Mouse (Mus musculus): ENCODE measurements around the gene Ppp4r3a. TPM values are rescaled to one million over a fixed set of nuclear protein-coding genes. Genes with fewer than 3 reads are reported as not detected.

Gene Ppp4r3a
- polyA plus RNA-seq, 1 experiment from 2014 or later = 37.1 TPM

GRCm38 (mm10) chr12:101028247-101028953 lies 55.1 kb downstream of the Ppp4r3a start:
- Histone ChIP-seq H3K27me3 (peaks cover 26% of the 10 kb centered on the region), H3K4me3 (replicated peaks) (peak overlapping the region; percentile 66), H3K9me3 (replicated peaks) (no peaks in the 10 kb centered on the region), H3K27ac (replicated peaks) (peak overlapping the region; percentile 77), H3K9ac (peak overlapping the region; percentile 40), H3K4me2 (replicated peaks) (peak overlapping the region; percentile 98), H3K36me3 (no peaks in the 10 kb centered on the region), H3K4me1 (peaks cover 30% of the 10 kb centered on the region)
- ATAC-seq (ENCODE audit: insufficient number of reproducible peaks, low FRiP score, low TSS enrichment, low read depth) = peak; percentile 0; the same call in 1 of the 2 replicates
- WGBS = under 1% methylated on average over 67 of the region's 67 CpGs

GRCm38 (mm10) chr12:101027451-101028246 lies 55.9 kb downstream of the Ppp4r3a start:
- Histone ChIP-seq H3K9ac (peak overlapping the region; percentile 40; the same call in 1 of the 2 replicates), H3K4me2 (replicated peaks) (peak overlapping the region; percentile 98), H3K27ac (replicated peaks) (no peak overlapping the region; the same call in 1 of the 2 replicates), H3K9me3 (replicated peaks) (no peaks in the 10 kb centered on the region), H3K27me3 (peaks cover 26% of the 10 kb centered on the region), H3K4me3 (replicated peaks) (peak overlapping the region; percentile 66), H3K36me3 (no peaks in the 10 kb centered on the region), H3K4me1 (peaks cover 30% of the 10 kb centered on the region)
- 2% methylated on average over 19 of the region's 19 CpGs for WGBS
- no peak for ATAC-seq (ENCODE audit: insufficient number of reproducible peaks, low FRiP score, low TSS enrichment, low read depth)

- Histone ChIP-seq H3K27me3 (peaks cover 26% of the 10 kb centered on the region), H3K9me3 (replicated peaks) (no peaks in the 10 kb centered on the region), H3K4me2 (replicated peaks) (peak overlapping the region; percentile 98), H3K27ac (replicated peaks) (no peak overlapping the region), H3K9ac (no peak overlapping the region), H3K4me3 (replicated peaks) (peak overlapping the region; percentile 66), H3K4me1 (peaks cover 30% of the 10 kb centered on the region), H3K36me3 (no peaks in the 10 kb centered on the region)
- 9% methylated on average over 12 of the region's 14 CpGs for WGBS
- ATAC-seq (ENCODE audit: insufficient number of reproducible peaks, low FRiP score, low TSS enrichment, low read depth) = no peak
These were observed 56.6 kb downstream of the Ppp4r3a start for GRCm38 (mm10) chr12:101026946-101027345.

- H3K9ac ChIP-seq = no peak overlapping the region
- peaks cover 30% of the 10 kb centered on the region for H3K4me1 ChIP-seq
- no peak for ATAC-seq (ENCODE audit: insufficient number of reproducible peaks, low FRiP score, low TSS enrichment, low read depth)
- no peak overlapping the region for H3K27ac ChIP-seq (replicated peaks)
- WGBS = 43% methylated on average over 7 of the region's 7 CpGs
- peak overlapping the region; percentile 66; the same call in 1 of the 2 replicates for H3K4me3 ChIP-seq (replicated peaks)
- H3K36me3 ChIP-seq = no peaks in the 10 kb centered on the region
- H3K9me3 ChIP-seq (replicated peaks) = no peaks in the 10 kb centered on the region
- peaks cover 26% of the 10 kb centered on the region for H3K27me3 ChIP-seq
- peak overlapping the region; percentile 98 for H3K4me2 ChIP-seq (replicated peaks)
These were observed 57.0 kb downstream of the Ppp4r3a start for GRCm38 (mm10) chr12:101026518-101026917.

- Histone ChIP-seq H3K36me3 (no peaks in the 10 kb centered on the region), H3K4me2 (replicated peaks) (no peak overlapping the region), H3K9me3 (replicated peaks) (no peaks in the 10 kb centered on the region), H3K27ac (replicated peaks) (no peak overlapping the region), H3K9ac (no peak overlapping the region), H3K4me3 (replicated peaks) (no peak overlapping the region), H3K27me3 (peaks cover 26% of the 10 kb centered on the region), H3K4me1 (peaks cover 30% of the 10 kb centered on the region)
- no peak for ATAC-seq (ENCODE audit: insufficient number of reproducible peaks, low FRiP score, low TSS enrichment, low read depth)
- 85% methylated on average over 4 of the region's 4 CpGs for WGBS
These were observed 57.5 kb downstream of the Ppp4r3a start for GRCm38 (mm10) chr12:101026025-101026424.

- peak; percentile 34; the same call in 1 of the 2 replicates for ATAC-seq (ENCODE audit: insufficient number of reproducible peaks, low FRiP score, low TSS enrichment, low read depth)
- H3K9ac ChIP-seq = no peak overlapping the region
- WGBS = 52% methylated on average over 7 of the region's 7 CpGs
These were observed 58.1 kb downstream of the Ppp4r3a start for GRCm38 (mm10) chr12:101025379-101025778.

GRCm38 (mm10) chr12:101024824-101025223 lies 58.7 kb downstream of the Ppp4r3a start:
- Histone ChIP-seq H3K27ac (replicated peaks) (no peak overlapping the region), H3K27me3 (peaks cover 26% of the 10 kb centered on the region)
- 55% methylated on average over 8 of the region's 8 CpGs for WGBS

More at GRCm38 (mm10) chr12:101025379-101025778, 58.1 kb downstream of the Ppp4r3a start:
- Histone ChIP-seq H3K27me3 (peaks cover 26% of the 10 kb centered on the region), H3K9me3 (replicated peaks) (no peaks in the 10 kb centered on the region), H3K4me1 (peaks cover 30% of the 10 kb centered on the region), H3K36me3 (no peaks in the 10 kb centered on the region), H3K27ac (replicated peaks) (no peak overlapping the region), H3K4me2 (replicated peaks) (no peak overlapping the region; the same call in 1 of the 2 replicates), H3K4me3 (replicated peaks) (no peak overlapping the region)

GRCm38 (mm10) chr12:101023143-101023542 lies 60.4 kb downstream of the Ppp4r3a start:
- H3K36me3 ChIP-seq = no peaks in the 10 kb centered on the region
- no peak overlapping the region for H3K27ac ChIP-seq (replicated peaks)
- no peak for ATAC-seq (ENCODE audit: insufficient number of reproducible peaks, low FRiP score, low TSS enrichment, low read depth)

More at GRCm38 (mm10) chr12:101024824-101025223, 58.7 kb downstream of the Ppp4r3a start:
- H3K9me3 ChIP-seq (replicated peaks) = no peaks in the 10 kb centered on the region
- no peak overlapping the region; the same call in 1 of the 2 replicates for H3K4me2 ChIP-seq (replicated peaks)
- ATAC-seq (ENCODE audit: insufficient number of reproducible peaks, low FRiP score, low TSS enrichment, low read depth) = no peak
- no peak overlapping the region for H3K9ac ChIP-seq
- peaks cover 30% of the 10 kb centered on the region for H3K4me1 ChIP-seq
- no peak overlapping the region for H3K4me3 ChIP-seq (replicated peaks)
- H3K36me3 ChIP-seq = no peaks in the 10 kb centered on the region

GRCm38 (mm10) chr12:101022353-101022752 lies 61.1 kb downstream of the Ppp4r3a start:
- peaks cover 19% of the 10 kb centered on the region for H3K27me3 ChIP-seq
- no peak overlapping the region for H3K4me2 ChIP-seq (replicated peaks)
- H3K4me3 ChIP-seq (replicated peaks) = no peak overlapping the region
- peaks cover 20% of the 10 kb centered on the region for H3K4me1 ChIP-seq
- 89% methylated on average over 8 of the region's 8 CpGs for WGBS
- no peak for ATAC-seq (ENCODE audit: insufficient number of reproducible peaks, low FRiP score, low TSS enrichment, low read depth)
- no peak overlapping the region for H3K9ac ChIP-seq
- no peaks in the 10 kb centered on the region for H3K9me3 ChIP-seq (replicated peaks)
- no peaks in the 10 kb centered on the region for H3K36me3 ChIP-seq
- no peak overlapping the region for H3K27ac ChIP-seq (replicated peaks)

More at GRCm38 (mm10) chr12:101023143-101023542, 60.4 kb downstream of the Ppp4r3a start:
- no peaks in the 10 kb centered on the region for H3K9me3 ChIP-seq (replicated peaks)
- no peak overlapping the region for H3K4me2 ChIP-seq (replicated peaks)
- WGBS = 83% methylated on average over 11 of the region's 11 CpGs
- H3K4me1 ChIP-seq = peaks cover 20% of the 10 kb centered on the region
- no peak overlapping the region for H3K9ac ChIP-seq
- H3K27me3 ChIP-seq = peaks cover 19% of the 10 kb centered on the region
- no peak overlapping the region for H3K4me3 ChIP-seq (replicated peaks)

GRCm38 (mm10) chr12:101021484-101022226 lies 61.8 kb downstream of the Ppp4r3a start:
- H3K27ac ChIP-seq (replicated peaks) = no peak overlapping the region
- H3K4me3 ChIP-seq (replicated peaks) = no peak overlapping the region
- H3K4me2 ChIP-seq (replicated peaks) = no peak overlapping the region
- no peaks in the 10 kb centered on the region for H3K9me3 ChIP-seq (replicated peaks)
- no peak for ATAC-seq (ENCODE audit: insufficient number of reproducible peaks, low FRiP score, low TSS enrichment, low read depth)
- no peaks in the 10 kb centered on the region for H3K36me3 ChIP-seq
- H3K4me1 ChIP-seq = peaks cover 20% of the 10 kb centered on the region
- H3K27me3 ChIP-seq = peaks cover 14% of the 10 kb centered on the region
- H3K9ac ChIP-seq = no peak overlapping the region
- WGBS = 58% methylated on average over 9 of the region's 9 CpGs
